9 mouse cellular contexts compared by ENCODE assay signal in genomic region chr4:57039127-57040031, GRCm38 (mm10). TPM values are rescaled to one million over a fixed set of nuclear protein-coding genes. Genes with fewer than 3 reads are reported as not detected.
DNase-seq lines count a peak whose midpoint lies in the region; ATAC-seq lines count a peak whose summit lies in the region.
"Had no signal": no experiment of that assay in that cellular context is flagged by ENCODE, and none has a peak within 500 bp of the region (broad histone marks: within the 10 kb centered on the region; RNA-seq: fewer than 3 reads in every experiment).

No protein-coding gene starts in this region.

- intact Hi-C loops in heart, postnatal 14 days (cut with DNase I), result no loop called here
- intact Hi-C loops in left cerebral cortex, postnatal 25 days (cut with DNase I), result no loop called here

- H3K9me3 ChIP-seq in heart, embryonic 12.5 days (replicated peaks), result peaks cover 5% of the 10 kb centered on the region; the same call in 1 of the 2 replicates
- H3K9me3 ChIP-seq in embryonic facial prominence, embryonic 14.5 days (ENCODE audit: control insufficient read depth, low read length), result no peaks in the 10 kb centered on the region; the same call in 1 of the 2 replicates
- H3K9me3 ChIP-seq in neural tube, embryonic 15.5 days (replicated peaks), result 0 out of 2 replicates have a peak, but pooled peaks cover 2% of the 10 kb centered on the region

- peaks cover 8% of the 10 kb centered on the region; the same call in 1 of the 2 replicates for H3K4me1 ChIP-seq in heart, embryonic 12.5 days (replicated peaks)
- H3K4me1 ChIP-seq in embryonic facial prominence, embryonic 14.5 days (ENCODE audit: control insufficient read depth, insufficient read depth, low read length), result peaks cover 5% of the 10 kb centered on the region; the same call in 1 of the 2 replicates
- H3K4me1 ChIP-seq in neural tube, embryonic 15.5 days, result peaks cover 15% of the 10 kb centered on the region

- no peaks in the 10 kb centered on the region for H3K36me3 ChIP-seq in heart, embryonic 12.5 days
- no peaks in the 10 kb centered on the region for H3K36me3 ChIP-seq in embryonic facial prominence, embryonic 14.5 days (ENCODE audit: control insufficient read depth, insufficient read depth, low read length)
- H3K36me3 ChIP-seq in neural tube, embryonic 15.5 days, result no peaks in the 10 kb centered on the region

- peak overlapping the region; percentile 28 for H3K4me3 ChIP-seq in heart, embryonic 12.5 days
- peak overlapping the region; percentile 23 for H3K4me3 ChIP-seq in embryonic facial prominence, embryonic 14.5 days (ENCODE audit: low read depth, low read length)
- H3K4me3 ChIP-seq in neural tube, embryonic 15.5 days (replicated peaks), result peak overlapping the region; percentile 29

- DNase-seq in heart, postnatal 14 days, result no peak
- DNase-seq in R1 (ENCODE audit: low read depth, low spot score), result peak; percentile 59
- peak; percentile 49 for DNase-seq in embryonic facial prominence, embryonic 14.5 days (ENCODE audit: low spot score)
- peak; percentile 11 to 69 for DNase-seq in left cerebral cortex, postnatal 25 days (ENCODE audit: low spot score in 2 of 2)
- no peak for DNase-seq in adrenal gland, adult 2 months
- DNase-seq in adrenal gland, postnatal 25 days, result no peak

- no peak for ATAC-seq in heart, embryonic 12.5 days (ENCODE audit: insufficient number of reproducible peaks, low FRiP score)
- peak; percentile 70 for ATAC-seq in embryonic facial prominence, embryonic 14.5 days (ENCODE audit: low read depth)
- peak; percentile 85 for ATAC-seq in neural tube, embryonic 15.5 days (ENCODE audit: low FRiP score)

- peaks cover 17% of the 10 kb centered on the region for H3K27me3 ChIP-seq in heart, embryonic 12.5 days (replicated peaks)
- H3K27me3 ChIP-seq in embryonic facial prominence, embryonic 14.5 days (replicated peaks; ENCODE audit: control insufficient read depth, insufficient read depth, low read length), result no peaks in the 10 kb centered on the region
- no peaks in the 10 kb centered on the region for H3K27me3 ChIP-seq in neural tube, embryonic 15.5 days (replicated peaks)

- peak overlapping the region; percentile 67 for H3K4me2 ChIP-seq in heart, embryonic 12.5 days
- peak overlapping the region; percentile 50 for H3K4me2 ChIP-seq in embryonic facial prominence, embryonic 14.5 days (ENCODE audit: low read depth, low read length)
- H3K4me2 ChIP-seq in neural tube, embryonic 15.5 days, result peak overlapping the region; percentile 59

- no peak overlapping the region for H3K27ac ChIP-seq in heart, embryonic 12.5 days (ENCODE audit: poor library complexity, severe bottlenecking)
- H3K27ac ChIP-seq in embryonic facial prominence, embryonic 14.5 days (replicated peaks; ENCODE audit: low read depth, low read length), result no peak overlapping the region
- peak overlapping the region; percentile 72 for H3K27ac ChIP-seq in neural tube, embryonic 15.5 days (replicated peaks)

- H3K9ac ChIP-seq in heart, embryonic 12.5 days, result no peak overlapping the region
- peak overlapping the region; percentile 50 for H3K9ac ChIP-seq in embryonic facial prominence, embryonic 14.5 days (ENCODE audit: low read depth, low read length)
- peak overlapping the region; percentile 18 for H3K9ac ChIP-seq in neural tube, embryonic 15.5 days (replicated peaks)

- WGBS in heart, embryonic 12.5 days, result 11% methylated on average over 23 of the region's 23 CpGs
- 13% methylated on average over 20 of the region's 23 CpGs for WGBS in embryonic facial prominence, embryonic 14.5 days
- WGBS in neural tube, embryonic 15.5 days, result 8% methylated on average over 22 of the region's 23 CpGs

RNA-seq across cellular contexts. Expression of gene Frrs1l, which starts 49.2 kb away (rescaled TPM):
- polyA plus RNA-seq in heart, embryonic 12.5 days (2016; fragmentation: Nextera tagmentation; extraction: Ambion mirVana), result 0.27 and 0.42 TPM in 2 replicates
- total RNA-seq in heart, postnatal 14 days (2021), result under 1 TPM; 0.07 TPM
- 4.0 and 4.9 TPM in 2 replicates for polyA plus RNA-seq in embryonic facial prominence, embryonic 14.5 days (2014; fragmentation: Nextera tagmentation; extraction: Ambion mirVana)
- total RNA-seq in left cerebral cortex, postnatal 25 days (2021), result 100 to 1,000 TPM; 191 to 198 TPM
- polyA plus RNA-seq in neural tube, embryonic 15.5 days (2015; fragmentation: Nextera tagmentation; extraction: Ambion mirVana), result 21.8 and 26.1 TPM in 2 replicates
- under 1 TPM; 0.55 to 0.63 TPM for total RNA-seq in adrenal gland, adult 2 months (2021)
- 0.04 and 0.10 TPM in 2 replicates for polyA plus RNA-seq in adrenal gland, adult 2 months (2012; rRNA removed)
- 0.24 and 0.39 TPM in 2 replicates for total RNA-seq in adrenal gland, postnatal 25 days (2021)
- polyA plus RNA-seq: gonadal fat pad, adult 2 months had no signal

Comparison
In these comparisons a context has a peak if more than half of its experiments do, and no peak if none do; other contexts are left out.
1. DNase-seq: peak in R1 (single experiment), embryonic facial prominence, embryonic 14.5 days (single experiment) and left cerebral cortex, postnatal 25 days (2 of 2); none in heart, postnatal 14 days (0 of 2), adrenal gland, adult 2 months (single experiment) and adrenal gland, postnatal 25 days (single experiment).
2. RNA of gene Frrs1l, which starts 49.2 kb away (total RNA-seq): 191 to 198 TPM in left cerebral cortex, postnatal 25 days; 0.55 to 0.63 TPM in adrenal gland, adult 2 months, 0.24 to 0.39 TPM in adrenal gland, postnatal 25 days and 0.07 TPM in heart, postnatal 14 days; every median in the first group is over 100 times any median in the second.
3. Peak in every context shown above with its lines, with median percentiles within 50 percentile points of each other: H3K4me2 ChIP-seq and H3K4me3 ChIP-seq.